Mouse (Mus musculus) MEL (cell line): ENCODE data around the gene Plxdc1.

ENCODE experiments used
- CTCF ChIP-seq, 3 experiments: IDR thresholded peaks in 2 of 3; conservative IDR thresholded peaks in 1 of 3; 2 replicates each; pipeline ENCODE4 v1.5.1; 2011 to 2012; ENCODE audit warnings: low read length in 3 of 3, low read depth in 2 of 3, mild to moderate bottlenecking in 2 of 3, improper control_type of control experiment in 1 of 3, inconsistent platforms in 1 of 3, mixed read lengths in 1 of 3, moderate library complexity in 1 of 3; ENCODE audit not compliant: control insufficient read depth in 1 of 3, insufficient read depth in 1 of 3, poor library complexity in 1 of 3, severe bottlenecking in 1 of 3
- EP300 ChIP-seq, 2 experiments: IDR thresholded peaks; 2 replicates each; pipeline ENCODE4 v1.6.1; 2011; ENCODE audit warnings: improper control_type of control experiment in 2 of 2, low read length in 2 of 2, low read depth in 1 of 2, mild to moderate bottlenecking in 1 of 2
- MEF2A ChIP-seq: IDR thresholded peaks from 2 replicates; pipeline ENCODE4 v1.6.1; 2014; ENCODE audit warnings: low read depth, mild to moderate bottlenecking, inconsistent platforms, low read length, improper control_type of control experiment; ENCODE audit not compliant: poor library complexity, insufficient replicate concordance, severe bottlenecking; ENCODE audit errors: extremely low read depth
- MXI1 ChIP-seq: IDR thresholded peaks from 2 replicates; pipeline ENCODE4 v1.6.1; 2011; ENCODE audit warnings: mild to moderate bottlenecking, low read depth, low read length, improper control_type of control experiment
- POLR2A ChIP-seq, 2 experiments: IDR thresholded peaks; 2 replicates each; pipeline ENCODE4 v1.6.1; 2011 to 2012; ENCODE audit warnings: low read length in 2 of 2, mild to moderate bottlenecking in 2 of 2, control low read depth in 1 of 2, improper control_type of control experiment in 1 of 2, low read depth in 1 of 2, moderate library complexity in 1 of 2; ENCODE audit not compliant: control insufficient read depth in 1 of 2, insufficient read depth in 1 of 2, poor library complexity in 1 of 2
- POLR2AphosphoS2 ChIP-seq: IDR thresholded peaks from 2 replicates; pipeline ENCODE4 v1.6.1; 2011; ENCODE audit warnings: low read length, improper control_type of control experiment
- POLR2AphosphoS5 ChIP-seq: IDR thresholded peaks from 2 replicates; pipeline ENCODE4 v1.6.1; 2012; ENCODE audit warnings: low read depth, borderline replicate concordance, mild to moderate bottlenecking, inconsistent platforms, low read length, moderate library complexity, mixed read lengths
- TBP ChIP-seq: IDR thresholded peaks from 2 replicates; pipeline ENCODE4 v1.8.0; 2011; ENCODE audit warnings: low read depth, low read length, improper control_type of control experiment

DNA sequence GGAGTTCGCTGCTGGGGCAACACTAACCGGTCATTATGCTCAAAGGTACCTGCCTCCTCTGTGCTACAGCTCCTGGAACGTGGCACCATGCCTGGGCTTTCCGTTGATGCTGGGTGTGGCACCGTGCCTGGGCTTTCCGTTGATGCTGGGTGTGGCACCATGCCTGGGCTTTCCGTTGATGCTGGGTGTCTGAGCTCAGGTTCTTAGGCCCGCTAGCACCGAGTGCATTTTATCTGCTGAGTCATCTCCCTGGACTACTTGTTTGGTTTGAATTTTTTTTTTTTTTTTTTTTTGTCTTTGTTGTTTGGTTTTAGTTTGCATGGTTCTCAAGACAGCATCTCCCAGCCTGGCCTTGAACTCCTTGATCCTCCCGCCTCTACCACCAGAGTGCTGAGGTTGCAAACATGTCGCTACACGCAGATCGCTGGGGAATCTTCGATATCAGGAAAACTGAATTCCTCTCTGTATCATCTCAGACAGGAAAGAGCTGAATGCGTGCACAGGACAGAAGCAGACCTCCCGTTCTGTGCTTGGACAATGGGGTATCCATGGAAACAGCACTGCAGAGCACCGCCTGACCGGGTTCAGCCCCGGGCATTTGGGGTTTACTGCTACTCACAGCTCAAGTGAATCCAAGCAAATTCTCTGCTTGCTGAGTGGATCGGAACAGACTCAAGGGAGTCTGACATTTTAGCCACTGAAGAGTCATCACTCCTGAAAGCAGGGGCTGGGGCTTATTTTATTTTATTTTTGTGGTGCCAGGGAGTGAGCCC, 36.4 kb downstream of the Plxdc1 start:
- TF ChIP-seq POLR2A (IDR thresholded peaks at IDR 0.05; ENCODE audit: control insufficient read depth in 1 of 2, insufficient read depth in 1 of 2, low read depth in 1 of 2, low read length in 2 of 2, poor library complexity in 1 of 2) (peak; percentile 39 to 55; a peak in 2 of 4 replicates), MXI1 (peak; percentile 78), CTCF (IDR thresholded peaks at IDR 0.05 in 2 of 3, conservative IDR thresholded peaks at IDR 0.05 in 1 of 3; ENCODE audit: control insufficient read depth in 1 of 3, insufficient read depth in 1 of 3, low read depth in 2 of 3, low read length in 3 of 3, poor library complexity in 1 of 3, severe bottlenecking in 1 of 3) (no peak), POLR2AphosphoS5 (no peak), EP300 (IDR thresholded peaks at IDR 0.05; ENCODE audit: low read depth in 1 of 2, low read length in 2 of 2) (peak; percentile 87 to 98), TBP (peak; percentile 75; the same call in 1 of the 2 replicates), POLR2AphosphoS2 (peak; percentile 68; the same call in 1 of the 2 replicates), MEF2A (no peak)
